Mouse (Mus musculus): Measurements from ENCODE around the gene Sytl3.

Sytl3 gene

DNA sequence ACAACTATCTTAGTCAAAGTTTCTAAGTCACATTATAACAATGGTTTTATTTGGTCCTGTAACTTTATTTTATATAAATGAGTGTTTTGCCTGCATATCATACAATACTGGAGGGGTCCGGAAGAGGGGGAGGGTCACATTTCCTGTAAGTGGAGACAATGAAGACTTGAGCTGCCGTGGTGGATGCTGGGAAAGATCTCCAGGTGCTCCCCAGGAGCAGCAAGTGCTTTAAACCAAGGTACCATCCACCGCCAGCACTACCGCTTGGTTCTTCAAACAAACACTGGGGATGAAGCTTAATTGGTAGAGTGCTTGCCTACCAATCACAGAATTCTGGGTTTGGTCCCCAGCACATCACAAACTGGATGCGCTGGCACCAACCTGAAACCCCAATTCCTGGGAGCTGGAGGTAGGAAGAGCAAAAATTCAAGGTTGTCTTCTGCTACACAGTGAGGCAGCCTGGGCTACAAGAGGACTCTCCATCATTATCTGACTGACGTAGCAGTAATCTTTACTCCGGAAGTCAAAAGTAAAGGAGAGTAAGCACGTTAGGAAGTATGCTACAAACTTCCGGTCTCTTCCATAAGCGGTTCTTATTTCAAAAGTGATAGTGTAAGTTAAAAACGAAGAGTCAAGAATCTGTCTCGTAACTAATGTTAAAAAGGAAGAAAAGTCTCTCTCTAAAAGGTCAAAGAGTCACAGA lies 118.9 kb downstream of the Sytl3 start:
- DNase-seq (ENCODE audit: extremely low spot score, low spot score) = no peak

DNA sequence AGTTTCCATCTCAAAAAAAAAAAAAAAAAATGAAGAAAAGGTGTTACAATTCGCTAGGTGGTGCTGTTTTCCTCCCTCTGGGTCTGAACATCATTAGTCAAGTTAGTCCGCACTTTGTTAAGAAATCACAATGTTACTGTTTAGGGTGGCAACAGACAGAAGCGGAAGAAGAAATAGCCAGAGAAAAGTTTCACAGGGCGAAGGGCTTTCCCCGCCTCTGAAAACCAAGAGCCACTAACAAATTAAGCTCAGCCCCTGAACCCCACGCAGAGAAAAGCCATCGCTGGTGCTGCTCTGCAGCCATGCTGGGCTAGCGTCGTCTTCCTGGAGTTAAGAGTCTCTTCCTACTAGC lies 119.4 kb downstream of the Sytl3 start:
- peak; percentile 58 for DNase-seq (ENCODE audit: extremely low spot score, low spot score)

DNA sequence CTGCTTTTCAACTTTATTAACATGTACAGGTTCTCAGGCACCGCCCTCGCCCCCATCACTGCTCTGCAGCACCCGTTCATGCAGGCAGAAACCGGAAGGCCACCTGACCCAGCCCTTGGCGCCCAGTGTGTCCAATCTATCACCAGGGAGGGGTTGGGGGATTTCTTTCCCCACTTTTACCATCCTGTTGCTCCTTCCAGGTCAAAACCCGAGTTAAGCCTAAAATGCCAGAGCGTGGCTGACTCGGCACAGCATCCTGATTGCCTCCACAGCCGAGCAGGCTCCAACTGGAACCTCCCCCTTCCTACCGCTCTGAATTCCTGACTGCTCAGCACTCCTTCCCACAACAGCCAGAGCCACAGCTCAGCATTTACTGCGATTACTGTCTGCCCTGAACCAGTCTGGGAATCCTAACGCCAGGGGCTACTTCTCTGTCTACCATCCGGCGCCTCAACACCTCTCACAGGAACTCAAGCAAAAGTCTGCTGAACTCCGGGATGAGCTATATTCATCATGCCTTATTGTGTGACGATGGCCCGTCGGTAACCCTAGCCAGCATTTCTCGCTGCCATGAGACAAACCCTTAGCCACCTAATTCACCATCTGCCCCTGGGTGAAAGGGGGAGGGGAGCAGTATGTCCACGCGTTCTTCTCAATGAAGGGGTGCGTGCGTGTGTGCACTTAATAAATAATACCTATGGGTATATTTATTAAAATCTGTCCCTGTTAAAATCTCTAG lies 120.0 kb downstream of the Sytl3 start:
- peak; percentile 75 for DNase-seq (ENCODE audit: extremely low spot score, low spot score)

DNA sequence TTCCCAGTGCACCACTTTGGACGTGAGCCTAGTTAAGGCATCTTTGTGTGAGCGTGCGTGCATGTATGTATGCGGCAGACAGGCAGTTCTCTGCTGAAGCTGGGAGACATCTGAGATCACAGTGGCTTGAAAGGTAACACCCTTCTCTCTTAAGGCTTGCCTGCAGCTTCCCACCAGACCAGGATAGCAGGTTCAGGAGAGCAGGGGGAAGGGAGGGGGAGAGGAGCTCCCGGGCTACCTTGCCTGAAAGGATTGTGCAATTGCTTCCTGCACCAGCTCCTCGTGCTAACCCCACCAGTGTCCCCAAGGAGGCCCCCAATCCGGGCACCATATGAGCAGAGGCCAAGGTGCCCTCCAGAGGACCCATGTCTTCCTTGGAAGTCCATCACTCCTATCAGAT lies 120.7 kb downstream of the Sytl3 start:
- no peak for DNase-seq (ENCODE audit: extremely low spot score, low spot score)

DNA sequence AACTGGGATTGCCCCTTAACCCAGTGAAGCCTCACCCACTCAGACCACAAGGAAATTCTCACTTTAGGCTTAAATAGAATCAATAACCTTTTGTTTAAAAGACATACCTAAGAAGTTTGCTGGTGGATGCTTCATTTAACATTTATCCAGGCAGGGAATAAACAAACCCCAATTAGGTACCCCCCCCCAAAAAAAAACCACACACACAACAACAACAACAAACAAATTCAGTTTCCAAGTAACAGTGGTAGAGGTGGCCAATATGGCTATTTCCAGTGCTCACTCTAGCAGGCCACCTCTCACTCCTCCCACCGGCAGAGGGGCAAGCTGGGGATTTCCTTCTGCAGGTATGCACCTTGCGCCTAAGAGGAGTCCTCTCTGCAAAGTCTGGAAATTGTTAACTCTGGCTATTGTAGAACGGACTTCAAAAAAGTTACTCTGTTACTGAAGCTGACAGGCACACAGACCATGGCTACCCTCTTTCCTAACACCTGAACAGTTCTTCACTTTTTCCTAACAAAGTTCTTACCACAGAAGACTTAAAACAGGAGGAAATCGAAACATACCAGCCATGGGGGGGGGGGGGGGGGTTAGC lies 121.7 kb downstream of the Sytl3 start:
- no peak for DNase-seq (ENCODE audit: extremely low spot score, low spot score)

DNA sequence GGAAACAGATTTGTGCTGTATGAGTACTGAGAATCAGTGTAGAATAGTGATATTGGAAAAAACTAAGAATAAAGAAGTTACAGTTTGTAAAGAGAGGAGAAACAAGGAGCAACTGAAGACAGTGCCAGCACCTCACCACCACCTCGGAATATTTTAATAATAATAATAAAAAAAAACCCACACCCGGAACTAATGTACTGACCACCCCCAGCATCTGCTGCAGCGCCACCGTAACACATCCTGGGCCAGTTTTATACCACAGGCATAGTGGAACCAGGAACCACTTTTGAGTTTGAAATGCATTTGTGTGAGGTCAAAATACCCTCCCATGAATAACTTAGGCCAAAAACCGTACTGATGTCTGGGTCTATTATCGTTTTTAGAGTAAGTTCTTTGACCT lies 122.4 kb downstream of the Sytl3 start:
- no peak for DNase-seq (ENCODE audit: extremely low spot score, low spot score)

DNA sequence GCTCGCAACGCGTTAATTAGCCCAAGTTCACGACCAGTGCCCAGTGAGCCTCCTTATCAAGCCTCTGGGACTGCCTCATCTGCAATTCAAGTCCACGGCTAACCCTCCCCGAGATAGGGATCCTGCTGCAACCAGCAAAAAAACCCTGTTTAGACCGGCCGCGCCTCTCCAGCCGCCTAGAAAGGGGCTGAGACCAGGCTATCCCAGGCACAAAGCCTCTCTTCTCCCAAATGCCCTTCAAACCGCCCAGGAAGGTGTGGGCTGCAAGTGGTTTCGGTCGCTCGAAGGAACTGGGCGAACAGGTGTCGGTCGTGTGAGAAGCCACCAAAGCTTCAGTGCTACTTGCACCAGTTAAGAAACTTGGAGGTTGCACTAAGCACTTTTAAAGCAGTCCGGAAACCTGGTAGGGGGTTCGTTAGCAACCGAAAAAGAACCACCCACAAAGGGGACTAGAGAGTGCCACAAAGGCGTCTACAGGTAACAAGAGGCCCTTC lies 123.2 kb downstream of the Sytl3 start:
- DNase-seq (ENCODE audit: extremely low spot score, low spot score) = no peak

DNA sequence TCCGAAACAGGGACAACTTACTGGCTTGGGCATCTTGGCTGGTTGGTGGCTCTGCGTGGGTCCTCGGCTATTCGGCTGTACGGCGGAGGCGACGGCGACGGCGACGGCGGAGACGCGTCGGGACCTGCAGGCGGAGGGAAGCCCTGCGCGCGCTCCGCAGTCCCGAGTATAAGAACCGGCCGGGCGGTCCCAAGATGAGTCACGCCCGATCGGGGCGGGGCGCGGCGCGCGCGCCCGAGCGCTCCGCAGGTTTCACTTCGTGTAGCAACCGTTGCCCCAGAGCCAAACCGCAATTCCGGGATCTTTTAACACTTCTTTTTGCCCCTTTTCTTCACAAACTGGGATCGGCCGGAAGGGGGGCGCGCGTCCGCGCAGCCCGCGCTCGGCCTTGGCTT lies 123.7 kb downstream of the Sytl3 start, which contains the start of gene Ezr:
Ezr (minus strand) TSS at position 174 of the 395 bp plus-strand sequence.
- DNase-seq (ENCODE audit: extremely low spot score, low spot score) = no peak

DNA sequence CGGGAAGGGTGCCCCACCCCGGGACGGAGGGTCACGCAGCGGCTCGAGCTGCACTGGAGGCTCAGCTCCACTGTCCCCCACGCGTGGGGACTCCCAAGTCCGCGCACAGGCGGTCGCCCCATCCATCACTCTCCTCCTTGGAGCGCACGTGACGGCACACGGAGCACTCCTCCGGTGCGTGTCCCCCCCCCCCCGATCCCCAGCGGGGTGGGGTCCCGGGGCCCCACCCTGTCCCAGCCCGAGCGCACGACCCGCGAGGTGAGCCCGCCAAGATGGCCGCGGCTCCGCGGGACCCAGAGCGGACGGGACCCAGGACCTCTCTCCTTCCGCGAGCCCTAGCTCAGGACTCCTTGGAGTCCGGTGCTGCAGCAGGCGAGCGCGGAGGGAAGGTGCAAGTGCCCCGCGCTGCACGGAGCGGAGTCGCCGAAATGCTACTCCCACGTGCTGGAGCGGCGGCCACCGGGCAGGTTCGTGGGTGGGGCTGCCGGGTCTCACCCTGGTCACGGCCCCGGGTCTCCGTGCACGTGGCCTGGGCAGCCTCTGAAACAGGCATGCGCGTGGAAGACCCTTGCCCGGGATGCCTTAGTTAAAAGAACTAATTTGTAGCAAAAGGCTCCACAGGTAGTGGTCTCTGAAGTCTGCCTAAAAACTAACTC lies 124.2 kb downstream of the Sytl3 start:
- DNase-seq (ENCODE audit: extremely low spot score, low spot score) = peak; percentile 83

DNA sequence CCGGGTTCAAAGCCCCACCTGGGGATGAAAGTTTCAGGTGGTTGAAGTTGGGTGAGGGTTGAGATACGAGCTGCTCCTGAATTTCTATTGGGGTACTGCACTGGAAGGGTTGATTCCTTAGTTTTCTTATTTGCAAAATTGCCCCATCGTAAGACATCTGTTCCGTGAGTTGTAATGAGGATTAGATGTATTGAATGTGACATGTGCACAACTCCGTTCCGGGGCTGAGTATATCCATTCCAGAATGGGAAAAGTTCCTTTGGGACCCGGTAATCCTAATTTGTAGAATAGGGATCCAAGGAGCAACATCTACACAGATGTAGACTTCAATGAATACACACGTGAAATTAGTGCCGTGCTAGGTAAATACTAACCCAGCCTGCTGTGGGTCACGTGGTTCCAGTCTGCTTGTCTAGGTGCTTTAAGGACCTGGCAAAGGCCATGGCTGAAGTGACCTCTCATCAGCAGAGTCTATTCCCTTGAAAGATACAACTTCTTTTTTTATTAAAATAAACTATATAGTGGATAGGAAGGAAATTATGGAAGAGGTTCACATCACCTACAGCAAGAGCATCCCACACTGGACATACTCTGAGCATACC lies 125.0 kb downstream of the Sytl3 start:
- no peak for DNase-seq (ENCODE audit: extremely low spot score, low spot score)

DNA sequence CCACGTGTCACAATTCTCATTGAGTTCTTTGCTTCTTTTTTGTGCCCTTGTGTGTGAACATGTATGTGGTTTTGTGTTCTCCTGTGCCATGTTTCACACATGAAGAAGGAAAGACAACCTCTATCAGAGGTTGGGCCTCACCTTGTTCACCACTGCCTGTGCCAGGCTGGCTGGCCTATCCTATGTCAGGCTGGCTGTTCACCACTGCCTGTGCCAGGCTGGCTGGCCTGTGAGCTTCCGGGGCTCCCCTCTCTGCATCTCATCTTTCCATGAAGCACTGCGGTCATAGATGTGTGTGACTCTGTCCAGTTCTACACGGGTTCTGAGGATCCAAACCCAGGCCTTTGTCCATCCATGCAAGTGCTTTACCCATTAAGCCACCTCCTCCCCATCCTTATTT lies 128.3 kb downstream of the Sytl3 start:
- no peak for DNase-seq (ENCODE audit: extremely low spot score, low spot score)
